In genomic region chr3:68476336-68476735, GRCm38 (mm10) we compare ENCODE assay signal across 26 mouse cellular contexts.
DNase-seq lines count a peak whose midpoint lies in the region; ATAC-seq and TF ChIP-seq lines count a peak whose summit lies in the region.
"Had no signal": no experiment of that assay in that cellular context is flagged by ENCODE, and none has a peak within 500 bp of the region (broad histone marks: within the 10 kb centered on the region; RNA-seq: fewer than 3 reads in every experiment).

No protein-coding gene starts in this region.

- TF ChIP-seq CTCF in E14TG2a.4 (conservative IDR thresholded peaks at IDR 0.05; ENCODE audit: low read length) (no peak), ES-Bruce4 (IDR thresholded peaks at IDR 0.05; ENCODE audit: low read depth, low read length) (no peak)

- no peaks in the 10 kb centered on the region for H3K9me3 ChIP-seq in kidney, embryonic 15.5 days (replicated peaks)
- H3K9me3 ChIP-seq in E14TG2a.4 (ENCODE audit: low read length) (no peaks in the 10 kb centered on the region), ES-Bruce4 (replicated peaks; ENCODE audit: control insufficient read depth, insufficient read depth, low read length, poor library complexity, severe bottlenecking) (no peaks in the 10 kb centered on the region)
- H3K9me3 ChIP-seq: embryonic facial prominence, embryonic 13.5 days; embryonic facial prominence, embryonic 15.5 days; forebrain, embryonic 10.5 days; forebrain, embryonic 12.5 days had no signal

- H3K9ac ChIP-seq in kidney, embryonic 15.5 days = no peak overlapping the region
- H3K9ac ChIP-seq in ES-Bruce4 (ENCODE audit: low read depth, poor library complexity, severe bottlenecking) = no peak overlapping the region
- H3K9ac ChIP-seq: embryonic facial prominence, embryonic 13.5 days; embryonic facial prominence, embryonic 15.5 days; forebrain, embryonic 12.5 days had no signal

- TF ChIP-seq EP300 in ES-Bruce4 (IDR thresholded peaks at IDR 0.05; ENCODE audit: insufficient read depth, low read depth, low read length) = no peak

- no peaks in the 10 kb centered on the region for H3K27me3 ChIP-seq in kidney, embryonic 15.5 days
- H3K27me3 ChIP-seq in E14TG2a.4 (ENCODE audit: insufficient read depth, low read length) (no peaks in the 10 kb centered on the region), ES-Bruce4 (ENCODE audit: control insufficient read depth, insufficient read depth, low read length, poor library complexity, severe bottlenecking) (no peaks in the 10 kb centered on the region)
- H3K27me3 ChIP-seq: embryonic facial prominence, embryonic 13.5 days; embryonic facial prominence, embryonic 15.5 days; Patski had no signal

- H3K4me1 ChIP-seq in kidney, embryonic 15.5 days = 0 out of 2 replicates have a peak, but pooled peaks cover 6% of the 10 kb centered on the region
- peaks cover 59% of the 10 kb centered on the region for H3K4me1 ChIP-seq in E14TG2a.4 (replicated peaks; ENCODE audit: low read depth, low read length)
- H3K4me1 ChIP-seq in ES-Bruce4 (ENCODE audit: control insufficient read depth, insufficient read depth, low read length) = peaks cover 2% of the 10 kb centered on the region
- H3K4me1 ChIP-seq: embryonic facial prominence, embryonic 13.5 days; embryonic facial prominence, embryonic 15.5 days; forebrain, embryonic 12.5 days had no signal

- no peak for TF ChIP-seq POLR2A in ES-Bruce4 (IDR thresholded peaks at IDR 0.05; ENCODE audit: insufficient read depth, low read length)

- ATAC-seq in kidney, embryonic 15.5 days (replicated peaks; ENCODE audit: low FRiP score) = 0 out of 2 replicates have a peak, but pooled peaks have one; percentile 25
- no peak for ATAC-seq in megakaryocyte, adult 5-6 weeks (ENCODE audit: poor library complexity, severe bottlenecking)
- ATAC-seq: activated CD4-positive, CD25-positive, alpha-beta regulatory T cell, adult 4 months; forebrain, embryonic 14.5 days; forebrain, embryonic 16.5 days; Patski had no signal

- H3K36me3 ChIP-seq in kidney, embryonic 15.5 days = no peaks in the 10 kb centered on the region
- H3K36me3 ChIP-seq in E14TG2a.4 (ENCODE audit: insufficient read depth, low read length) (no peaks in the 10 kb centered on the region), ES-Bruce4 (ENCODE audit: control insufficient read depth, insufficient read depth, low read length, poor library complexity, severe bottlenecking) (no peaks in the 10 kb centered on the region)
- H3K36me3 ChIP-seq: embryonic facial prominence, embryonic 13.5 days; embryonic facial prominence, embryonic 15.5 days; forebrain, embryonic 10.5 days; forebrain, embryonic 12.5 days; G1E had no signal

- no peak overlapping the region for H3K27ac ChIP-seq in kidney, embryonic 15.5 days
- peak overlapping the region; percentile 49 for H3K27ac ChIP-seq in ES-Bruce4 (ENCODE audit: insufficient read depth, low read length)
- H3K27ac ChIP-seq: embryonic facial prominence, embryonic 13.5 days; embryonic facial prominence, embryonic 15.5 days; forebrain, embryonic 10.5 days; forebrain, embryonic 12.5 days had no signal

- H3K4me2 ChIP-seq in kidney, embryonic 15.5 days = no peak overlapping the region
- H3K4me2 ChIP-seq: embryonic facial prominence, embryonic 13.5 days; embryonic facial prominence, embryonic 15.5 days; forebrain, embryonic 12.5 days had no signal

- DNase-seq in kidney, postnatal 25 days = no peak
- peak; percentile 66 for DNase-seq in R1 (ENCODE audit: low read depth, low spot score)
- DNase-seq in embryo, embryonic 11 days = no peak
- DNase-seq in gastrocnemius, postnatal 4 days (ENCODE audit: low spot score in 2 of 2) = no peak
- DNase-seq: adrenal gland, adult 8-10 months; adrenal gland, postnatal 14 days; adrenal gland, postnatal 36 days; cerebellum, adult 11-12 months; cerebellum, adult 2 months; cerebellum, adult 9-10 months; cerebellum, postnatal 10 days; cerebellum, postnatal 25 days had no signal

- no peak overlapping the region for H3K4me3 ChIP-seq in kidney, embryonic 15.5 days (replicated peaks)
- H3K4me3 ChIP-seq in E14TG2a.4 (replicated peaks; ENCODE audit: low read length) = peak overlapping the region; percentile 11; the same call in 1 of the 2 replicates
- no peak overlapping the region for H3K4me3 ChIP-seq in ES-Bruce4 (ENCODE audit: low read depth, low read length)
- H3K4me3 ChIP-seq: embryonic facial prominence, embryonic 13.5 days; embryonic facial prominence, embryonic 15.5 days; erythroblast, embryonic 14.5 days; forebrain, embryonic 10.5 days; forebrain, embryonic 12.5 days had no signal

- WGBS in kidney, embryonic 15.5 days = 90% methylated on average over 7 of the region's 7 CpGs
